Mouse (Mus musculus) natural killer cell, adult 2 months (primary cell): ENCODE results near the gene Map3k12.

Source experiments
- DNase-seq, 2 experiments: peaks; one replicate each; pipeline ENCODE4 v3.0.0; 2022; ENCODE audit warnings: low spot score in 2 of 2

Gene Map3k12

DNA sequence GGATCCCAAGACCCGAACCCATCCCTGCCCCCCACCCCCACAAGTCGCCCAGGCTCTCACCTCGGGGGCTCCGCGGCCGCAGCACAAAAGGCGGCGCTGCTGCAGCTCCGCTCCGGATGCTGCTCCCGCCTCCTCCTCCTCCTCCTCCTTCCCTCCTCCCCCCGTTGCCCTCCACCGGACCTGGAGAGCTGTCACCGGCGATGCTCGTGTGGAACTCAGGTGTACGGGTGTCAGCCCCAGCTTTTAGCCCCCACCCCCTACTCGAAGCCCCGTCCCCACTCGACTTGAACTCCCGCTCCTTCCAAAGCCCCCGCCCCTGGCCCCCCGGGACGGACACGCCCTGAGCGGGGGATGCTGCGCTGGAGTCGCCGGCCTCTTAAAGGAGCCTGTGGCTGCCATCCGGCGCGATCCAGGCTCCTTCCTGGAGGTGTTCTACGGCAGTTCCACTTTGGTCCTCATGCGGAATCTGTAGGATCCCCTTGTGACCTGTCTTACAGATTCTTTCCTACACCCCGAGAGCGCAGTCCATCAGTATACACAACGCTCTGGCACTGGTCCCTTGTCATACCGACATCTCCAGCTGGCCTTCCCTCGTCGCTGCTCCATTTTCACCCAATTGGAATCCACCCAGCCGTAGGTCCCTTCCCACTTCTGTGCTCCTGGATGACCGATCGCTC, at the start of gene Map3k12:
Gene Map3k12 (minus strand): TSS at position 337 of the 677 bp plus-strand sequence.
- no peak for DNase-seq

GRCm38 (mm10) chr15:102563681-102564080, 46.8 kb upstream of the Map3k12 start:
- DNase-seq = no peak

DNA sequence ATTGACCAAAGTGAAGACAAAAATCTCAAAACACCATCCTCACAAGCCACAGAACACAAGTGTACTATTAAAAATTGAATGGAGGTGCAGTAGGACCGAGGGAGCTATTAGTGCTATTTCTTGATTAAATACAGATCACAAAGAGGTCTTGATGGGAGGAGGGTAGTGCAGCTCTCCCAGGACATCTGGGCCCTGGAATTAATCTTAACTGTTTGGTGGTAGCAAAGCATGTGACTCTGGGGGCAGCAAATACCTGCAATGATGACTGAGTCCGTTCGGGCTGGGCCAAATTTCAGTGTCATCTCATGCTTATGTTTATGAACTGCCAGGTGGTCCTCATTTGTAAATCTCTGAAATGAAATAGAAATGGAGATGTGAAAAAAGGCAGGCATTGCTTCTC, 46.2 kb upstream of the Map3k12 start:
- DNase-seq = no peak

DNA sequence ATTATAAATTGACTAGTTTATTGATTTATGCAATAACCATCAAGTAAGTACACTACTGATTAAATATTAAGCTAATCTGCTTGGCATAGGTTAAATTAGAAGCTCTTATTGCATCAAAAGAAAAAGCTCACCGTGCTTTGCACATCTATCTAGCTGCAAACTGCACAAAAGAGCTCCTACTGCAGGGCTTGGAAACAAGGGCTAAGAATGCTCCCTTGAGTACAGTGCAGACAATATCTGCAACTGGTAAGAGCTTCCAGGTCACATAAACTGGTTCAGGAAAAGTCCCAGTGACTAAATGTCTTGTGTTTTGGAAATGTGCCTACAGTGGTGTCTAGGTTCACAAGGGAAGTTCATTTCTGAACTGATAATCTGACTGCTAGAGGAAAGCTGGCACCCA, 45.6 kb upstream of the Map3k12 start:
- no peak for DNase-seq

DNA sequence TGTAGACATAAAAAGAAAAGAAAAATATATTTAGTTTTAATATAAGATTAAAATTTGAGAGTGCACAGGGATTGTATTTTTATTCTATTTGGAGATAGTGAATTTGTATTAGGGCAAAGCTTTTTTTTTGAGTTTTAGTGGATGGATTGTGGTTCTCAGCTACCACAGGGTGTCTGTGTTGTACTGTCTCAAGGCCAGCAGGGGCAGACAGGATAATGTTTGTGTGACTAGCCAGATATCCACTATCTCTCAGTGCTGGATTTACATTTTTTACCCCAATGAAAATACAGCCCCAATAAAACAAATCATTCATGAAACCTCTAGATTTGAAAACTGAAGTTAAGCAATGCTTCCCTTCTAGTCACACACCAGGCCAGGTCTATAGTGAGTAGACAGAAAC, 40.7 kb upstream of the Map3k12 start:
- no peak for DNase-seq

- no peak for DNase-seq
Observed at GRCm38 (mm10) chr15:102555581-102555980, 38.7 kb upstream of the Map3k12 start.

DNA sequence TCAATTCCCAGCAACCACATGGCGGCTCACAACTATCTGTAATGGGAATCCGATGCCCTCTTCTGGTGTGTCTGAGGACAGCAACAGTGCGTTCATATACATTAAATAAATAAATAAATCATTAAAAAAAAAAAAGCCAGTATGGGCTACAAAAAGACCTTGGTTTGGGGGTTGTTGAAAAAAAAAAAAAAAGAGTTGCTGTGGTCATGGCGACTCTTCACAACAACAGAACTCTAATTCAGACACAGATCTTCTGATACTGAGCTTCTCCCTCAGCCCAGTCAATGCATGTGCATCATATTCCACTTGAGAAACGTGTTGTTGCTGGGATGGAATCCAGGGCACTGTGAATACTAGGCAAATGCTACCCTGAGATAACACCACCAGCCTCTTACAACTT, 35.7 kb upstream of the Map3k12 start:
- no peak for DNase-seq

GRCm38 (mm10) chr15:102547478-102547877, 30.6 kb upstream of the Map3k12 start:
- DNase-seq = no peak

GRCm38 (mm10) chr15:102546677-102547427, 30.0 kb upstream of the Map3k12 start:
- DNase-seq = no peak

- DNase-seq = no peak
Observed at GRCm38 (mm10) chr15:102546246-102546645, 29.4 kb upstream of the Map3k12 start.

DNA sequence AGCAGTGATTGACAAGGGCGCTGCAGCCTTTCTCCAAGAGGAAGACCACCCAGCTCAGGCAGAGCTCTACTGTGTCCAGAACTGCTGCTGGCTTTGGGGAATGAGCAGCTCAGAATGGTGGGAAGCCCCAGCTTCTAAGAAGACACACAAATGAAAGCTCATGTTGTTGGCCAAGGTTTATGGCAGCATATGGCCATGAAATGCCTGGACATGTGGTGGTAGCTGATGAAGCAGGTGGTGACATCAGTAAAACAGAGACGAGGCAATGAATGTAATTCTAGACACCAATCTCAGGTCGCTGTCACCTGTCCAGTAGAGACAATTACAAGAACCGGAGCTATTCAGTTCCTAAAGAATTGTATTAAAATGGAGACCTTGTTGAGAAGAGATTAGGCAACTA, 27.9 kb upstream of the Map3k12 start:
- no peak for DNase-seq

GRCm38 (mm10) chr15:102533926-102534325, 17.1 kb upstream of the Map3k12 start:
- no peak for DNase-seq

DNA sequence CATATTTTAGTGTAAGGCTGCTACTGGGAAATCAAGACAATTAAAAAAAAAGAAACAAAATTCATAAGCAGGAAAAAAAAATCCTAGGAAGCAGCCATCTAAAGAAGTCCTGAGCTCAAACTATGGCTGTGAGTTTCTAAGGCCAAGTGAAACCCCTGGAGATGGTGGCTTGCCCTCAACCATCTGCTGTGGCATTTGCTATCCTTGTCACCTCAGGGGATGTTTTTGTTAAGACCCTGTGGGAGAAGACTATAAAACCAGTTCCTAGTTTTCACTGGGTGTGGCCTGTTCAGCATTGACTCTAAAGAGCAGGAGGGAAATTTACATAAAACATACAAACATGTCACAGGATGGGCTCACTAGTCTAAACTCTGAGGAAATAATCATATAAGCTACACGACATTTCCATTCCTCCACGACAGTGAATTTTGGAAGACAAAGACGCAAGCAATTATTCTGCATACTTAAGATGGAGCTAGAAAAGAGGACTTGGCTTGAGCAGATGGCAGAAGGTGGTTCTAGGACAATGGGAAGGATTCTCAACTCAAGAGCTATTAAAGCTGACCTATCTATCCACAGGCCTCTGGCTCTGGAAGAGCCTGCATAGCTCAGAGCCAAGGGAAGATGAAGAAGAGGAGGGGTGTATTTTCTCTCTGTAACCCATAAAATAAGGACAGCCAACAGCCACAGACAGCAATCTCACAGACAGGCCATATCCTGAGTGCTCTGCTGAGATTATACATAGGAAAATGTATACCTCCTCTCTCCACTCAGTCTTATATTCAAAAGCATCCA, 15.4 kb upstream of the Map3k12 start:
- no peak for DNase-seq

DNA sequence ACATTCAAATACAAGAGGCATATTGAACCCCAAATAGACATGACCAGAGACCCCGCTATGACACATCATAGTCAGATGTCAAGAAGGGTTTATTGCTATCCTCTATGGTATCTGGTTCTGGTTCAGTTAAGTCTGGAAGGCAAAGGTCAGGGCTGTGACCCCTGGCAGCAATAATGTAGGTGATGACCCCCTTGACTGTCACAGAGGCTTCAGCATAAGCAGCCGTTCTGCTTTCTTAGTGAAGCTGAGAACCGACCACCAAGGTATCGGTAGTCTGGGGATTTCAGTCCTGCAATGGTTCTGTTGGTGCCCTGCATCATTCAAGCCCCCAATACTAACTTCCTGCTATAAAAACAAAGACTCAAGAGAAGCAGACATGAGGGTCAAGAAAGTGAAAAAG, 14.7 kb upstream of the Map3k12 start:
- no peak for DNase-seq

GRCm38 (mm10) chr15:102530566-102530965, 13.7 kb upstream of the Map3k12 start:
- DNase-seq = no peak

- no peak for DNase-seq
Observed at GRCm38 (mm10) chr15:102528396-102528795, 11.5 kb upstream of the Map3k12 start.

DNA sequence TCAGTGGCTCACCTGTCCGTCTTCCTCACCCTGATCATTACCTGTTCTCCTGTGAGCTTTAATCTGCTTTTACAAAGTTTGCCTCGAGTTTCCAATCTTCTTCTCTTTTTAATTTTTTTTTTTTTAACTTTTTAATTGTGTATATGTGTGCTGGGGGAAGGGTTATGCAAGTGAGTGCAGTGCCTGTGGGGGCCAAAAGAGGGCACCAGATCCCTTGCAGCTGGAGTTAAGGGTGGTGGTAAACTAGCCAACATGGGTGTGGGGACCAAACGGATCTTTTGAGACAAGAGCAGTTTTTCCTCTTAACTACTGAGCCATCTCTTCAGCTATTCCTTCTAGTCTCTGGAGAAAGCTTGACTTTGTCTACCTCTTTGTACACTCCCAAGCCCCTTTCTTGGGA, 11.1 kb upstream of the Map3k12 start:
- no peak for DNase-seq

DNA sequence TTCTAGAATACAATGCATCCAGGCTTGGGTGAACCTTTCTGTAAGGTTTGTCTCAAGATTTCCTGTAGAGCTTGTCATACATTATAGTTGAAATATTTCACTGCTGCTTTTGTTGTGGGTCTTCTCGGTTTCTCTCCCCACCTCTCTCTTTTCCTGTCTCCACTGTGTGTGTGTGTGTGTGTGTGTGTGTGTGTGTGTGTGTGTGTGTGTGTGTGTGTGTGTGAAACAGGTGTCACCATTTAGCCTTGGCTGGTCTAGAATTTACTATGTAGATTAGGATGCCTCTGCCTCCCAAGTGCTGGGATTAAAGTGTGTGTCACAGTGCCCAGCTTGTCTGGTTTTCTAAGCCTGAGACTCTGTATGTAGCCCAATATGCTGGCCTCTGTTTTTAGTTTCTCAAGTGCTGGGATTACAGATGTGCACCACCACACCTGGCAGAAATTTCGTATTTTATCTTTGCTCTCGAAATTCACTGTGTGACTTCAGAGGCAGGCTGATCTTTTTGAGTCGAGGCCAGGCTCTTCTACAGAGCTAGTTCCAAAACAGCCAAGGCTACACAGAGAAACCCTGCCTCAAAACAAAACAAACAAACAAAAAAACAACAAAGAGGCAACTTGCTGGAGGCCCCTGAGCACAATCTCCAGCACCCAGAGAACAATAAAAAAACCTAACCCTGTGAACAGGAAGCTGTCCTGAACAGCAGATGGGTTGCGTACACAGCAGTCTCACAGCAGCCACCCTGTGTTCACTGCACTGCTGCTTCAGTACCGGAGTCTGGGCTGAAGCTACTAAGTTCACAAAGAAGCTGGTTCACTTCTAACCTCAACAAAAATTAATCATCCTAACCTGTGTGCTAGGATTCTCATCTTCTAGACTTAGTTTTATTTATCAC, 9.5 kb upstream of the Map3k12 start:
- DNase-seq = no peak

GRCm38 (mm10) chr15:102524892-102525485, 8.1 kb upstream of the Map3k12 start, which contains the start of gene Npff:
Gene Npff (minus strand): TSS chr15:102524942.
- peak; percentile 62 to 70 for DNase-seq

DNA sequence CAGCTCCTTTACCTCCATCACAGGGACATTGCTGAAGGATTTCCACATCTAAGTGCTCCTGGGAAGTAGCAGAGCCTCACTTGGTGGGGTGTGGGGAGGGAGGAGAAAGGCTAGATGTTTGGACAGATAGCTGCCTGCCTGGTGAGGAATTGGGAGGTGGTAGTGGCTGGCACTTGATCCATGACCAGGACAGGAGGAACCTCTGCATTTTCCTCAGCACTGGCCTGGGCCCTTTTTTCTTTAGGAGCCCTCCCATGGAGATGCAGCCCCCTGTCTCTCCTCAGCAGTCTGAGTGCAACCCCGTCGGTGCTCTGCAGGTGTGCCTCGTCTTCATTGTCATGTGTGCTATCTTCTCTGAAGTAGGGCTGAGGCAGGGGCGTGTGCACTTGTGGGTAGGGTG, 4.6 kb upstream of the Map3k12 start:
- no peak for DNase-seq

GRCm38 (mm10) chr15:102520416-102520815, 3.6 kb upstream of the Map3k12 start:
- no peak for DNase-seq
